Mouse (Mus musculus) thymus, adult 2 months (tissue): ENCODE measurements around the gene Cyp46a1.

Experiments
- CTCF ChIP-seq: fragments of 200-500 bp; IDR thresholded peaks from 2 replicates; pipeline ENCODE4 v1.5.1; 2012; ENCODE audit warnings: mild to moderate bottlenecking, control low read depth, low read length, moderate library complexity, borderline replicate concordance; ENCODE audit not compliant: control insufficient read depth, poor library complexity, insufficient read depth; ENCODE audit errors: extremely low read depth
- POLR2A ChIP-seq: fragments of 200-500 bp; IDR thresholded peaks from 2 replicates; pipeline ENCODE4 v1.6.1; 2012; ENCODE audit warnings: mild to moderate bottlenecking, low read length, control low read depth, moderate library complexity; ENCODE audit not compliant: control insufficient read depth, poor library complexity, insufficient read depth; ENCODE audit errors: extremely low read depth

DNA sequence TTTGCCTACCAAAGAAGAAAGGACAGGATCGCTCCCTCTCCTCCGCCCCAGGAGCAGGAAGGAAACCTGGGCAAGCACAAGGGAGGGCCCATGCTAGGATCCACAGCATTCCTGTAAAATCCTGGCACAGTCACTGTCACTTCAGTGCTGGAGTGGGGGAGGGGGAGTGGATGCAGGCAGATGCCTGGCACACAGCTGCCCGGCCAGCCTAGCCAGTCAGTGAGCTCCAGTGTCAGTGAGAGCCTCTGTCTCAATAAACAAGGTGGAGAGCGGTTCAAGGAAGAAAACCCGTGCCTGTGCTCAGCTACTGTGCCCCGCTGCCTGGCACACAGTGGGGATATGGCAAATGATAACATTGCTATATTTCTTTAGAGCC is 61.1 kb downstream of the Cyp46a1 start:
- TF ChIP-seq POLR2A (no peak), CTCF (no peak)
